Mouse (Mus musculus): ENCODE data around the gene Gm17359.

Gm17359 gene

DNA sequence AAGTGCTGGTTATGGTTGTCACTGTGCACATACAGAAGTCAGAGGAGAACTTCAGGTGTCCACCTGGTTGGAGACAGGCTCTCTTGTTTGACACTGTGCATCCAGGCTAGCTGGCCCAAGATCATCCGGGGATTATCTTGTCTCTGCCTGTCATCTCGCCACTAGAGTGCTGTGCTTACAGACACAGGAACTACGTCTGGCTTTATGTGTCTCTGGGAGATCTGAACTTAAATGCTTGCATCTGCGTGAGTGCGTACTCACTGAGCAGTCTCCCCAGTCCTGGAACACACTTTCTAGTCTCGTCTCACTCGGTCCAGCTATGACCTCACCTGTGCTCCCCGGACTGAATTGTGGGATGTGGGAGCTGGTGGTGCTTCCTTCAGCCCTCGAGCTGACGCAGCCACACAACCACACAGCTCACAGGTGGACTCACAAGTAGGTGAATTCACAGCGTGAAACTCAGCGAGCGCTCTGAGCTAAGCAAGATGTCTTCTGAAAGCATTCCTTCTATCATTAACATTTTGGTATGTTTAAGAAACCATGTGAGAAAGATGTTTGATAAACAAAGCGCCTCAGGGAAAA, 42.9 kb downstream of the Gm17359 start:
- no peak for TF ChIP-seq GATA4 (IDR thresholded peaks at IDR 0.05; ENCODE audit: insufficient replicate concordance, low read length)

DNA sequence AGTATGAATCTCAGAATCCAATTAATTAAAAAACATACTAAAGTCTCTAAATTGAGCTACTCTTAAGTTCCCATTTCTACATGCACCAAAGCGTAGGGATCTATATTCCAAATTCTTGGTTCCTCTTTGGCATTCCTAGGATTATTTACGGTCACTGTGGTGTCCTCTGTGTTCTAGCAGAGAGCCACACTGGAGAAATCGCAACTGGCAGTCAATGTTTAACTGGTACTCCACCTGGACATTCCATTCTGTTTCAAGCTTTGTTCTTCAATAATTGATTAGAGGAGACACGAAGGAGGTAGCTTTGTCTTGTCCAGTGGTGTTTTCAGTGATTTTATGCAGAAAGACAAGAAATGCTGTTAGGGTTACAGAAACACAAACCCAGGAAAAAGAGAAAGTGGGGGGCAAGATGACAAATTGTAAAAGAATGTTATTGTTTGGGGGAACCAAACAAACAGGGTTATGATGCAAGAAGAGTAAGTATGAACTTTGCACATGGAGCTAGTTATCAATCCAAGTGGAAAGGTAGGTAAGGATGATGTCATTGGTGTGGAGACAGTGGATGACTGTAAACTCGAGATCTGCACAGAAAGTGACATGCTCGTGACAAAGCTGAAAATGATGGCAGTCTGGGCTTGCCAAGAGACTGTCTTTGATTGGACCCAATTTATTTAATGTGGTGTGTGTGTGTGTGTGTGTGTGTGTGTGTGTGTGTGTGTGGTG, 43.6 kb downstream of the Gm17359 start:
- TF ChIP-seq GATA4 (IDR thresholded peaks at IDR 0.05; ENCODE audit: insufficient replicate concordance, low read length): no peak

DNA sequence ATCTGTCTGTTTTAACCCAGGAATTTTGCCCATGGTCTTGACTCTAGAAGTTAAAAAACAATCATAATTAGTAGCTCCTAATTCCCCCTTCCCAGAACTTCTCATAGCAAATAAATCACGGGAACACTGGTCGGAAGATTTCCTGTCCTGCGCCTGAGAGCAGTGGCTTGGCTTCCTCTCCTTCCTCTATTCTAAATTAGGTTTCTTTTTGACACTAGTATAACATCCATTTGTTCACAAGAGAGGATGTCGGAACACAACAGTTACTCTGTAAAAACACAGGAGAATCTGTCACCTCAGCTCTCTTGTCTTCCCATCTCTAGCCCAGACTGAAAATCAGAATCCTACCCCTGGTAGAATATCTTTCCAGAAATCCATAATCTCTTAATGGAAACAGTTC, 44.9 kb downstream of the Gm17359 start:
- no peak for TF ChIP-seq GATA4 (IDR thresholded peaks at IDR 0.05; ENCODE audit: insufficient replicate concordance, low read length)

DNA sequence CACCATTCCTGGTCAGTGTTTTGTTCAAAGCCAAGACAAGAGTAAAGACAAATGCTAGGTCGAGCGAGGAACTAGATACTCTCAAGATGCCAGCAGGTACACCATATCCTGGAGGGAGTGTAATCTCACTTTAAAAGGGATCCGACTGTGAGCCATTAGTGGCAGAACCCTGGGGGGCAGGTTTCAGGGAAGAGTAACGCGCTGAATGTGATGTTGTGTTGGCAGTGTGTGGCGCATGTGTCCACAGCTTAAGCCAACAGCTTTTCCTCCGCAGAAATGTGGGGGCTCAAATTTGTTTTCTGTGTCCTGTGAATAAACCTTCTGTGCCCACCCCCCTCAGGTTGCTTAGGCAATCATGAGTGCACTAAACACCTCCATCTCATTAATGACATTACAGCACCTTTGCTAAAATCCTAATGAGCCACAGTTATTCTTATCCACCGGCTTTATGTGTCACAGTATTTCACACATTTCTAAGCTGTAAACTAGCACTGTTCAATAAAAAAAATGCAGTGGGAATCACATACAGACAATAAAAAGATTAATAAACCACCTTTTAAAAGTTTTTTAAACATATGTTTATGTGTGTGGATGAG, 49.1 kb downstream of the Gm17359 start:
- TF ChIP-seq GATA4 (IDR thresholded peaks at IDR 0.05; ENCODE audit: insufficient replicate concordance, low read length): no peak

DNA sequence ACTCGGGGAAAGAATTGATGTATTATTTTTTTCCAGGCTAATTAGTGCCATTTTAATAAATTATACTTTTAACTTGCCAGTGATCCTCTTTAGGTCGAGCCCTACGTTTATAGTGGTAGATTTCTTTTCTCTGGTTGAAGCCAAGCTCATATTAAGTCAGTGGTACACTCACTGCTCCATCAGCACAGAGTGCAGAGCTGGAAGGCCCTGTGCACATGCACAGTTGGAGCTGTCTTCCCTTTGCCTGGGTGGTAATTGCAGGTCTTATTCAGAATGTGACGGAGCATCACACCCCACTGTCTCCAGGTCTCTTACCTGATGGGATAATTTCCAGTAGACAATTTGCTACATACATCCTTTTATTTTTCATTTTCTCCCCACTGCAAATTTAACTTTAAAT, 52.6 kb downstream of the Gm17359 start:
- no peak for TF ChIP-seq GATA4 (IDR thresholded peaks at IDR 0.05; ENCODE audit: insufficient replicate concordance, low read length)

DNA sequence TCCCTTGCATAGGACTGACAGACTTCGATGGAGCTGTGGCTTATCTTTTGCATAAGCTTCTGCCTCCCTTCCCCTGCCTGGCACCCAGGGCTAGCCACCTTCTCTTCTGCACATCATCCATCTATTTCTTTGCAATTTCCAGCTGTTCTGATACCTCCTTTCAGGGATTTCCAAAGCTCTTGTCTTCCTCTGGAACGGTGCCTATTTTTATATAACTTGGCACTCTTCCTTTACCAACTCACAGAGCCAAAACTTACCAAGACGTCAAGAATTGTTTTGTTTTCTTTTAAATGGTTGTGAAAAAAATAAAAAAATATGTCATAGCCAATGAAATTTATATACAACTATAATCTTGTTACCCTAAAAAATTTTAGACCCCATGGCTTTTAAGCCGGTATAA, 64.1 kb downstream of the Gm17359 start:
- TF ChIP-seq GATA4 (IDR thresholded peaks at IDR 0.05; ENCODE audit: insufficient replicate concordance, low read length): no peak

DNA sequence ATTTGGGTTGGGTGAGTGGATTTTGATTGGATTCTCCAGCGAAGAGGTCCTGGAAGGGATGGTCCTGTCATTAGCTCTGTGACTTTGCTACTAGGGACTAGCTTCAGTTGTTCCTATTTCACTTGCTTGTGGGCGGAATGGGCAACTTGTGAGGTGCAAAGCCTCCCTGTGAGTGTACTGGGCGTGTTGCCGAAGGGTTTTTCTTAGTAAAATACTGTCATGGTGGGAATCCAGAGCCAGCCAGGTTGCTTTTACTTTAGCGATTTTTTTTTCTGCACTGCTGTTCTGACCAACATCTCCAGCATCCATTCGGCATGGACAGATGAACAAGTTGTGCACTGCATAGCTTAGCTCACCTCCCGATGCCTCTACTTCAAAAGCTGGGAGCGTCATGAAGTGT, 65.6 kb downstream of the Gm17359 start:
- no peak for TF ChIP-seq GATA4 (IDR thresholded peaks at IDR 0.05; ENCODE audit: insufficient replicate concordance, low read length)

DNA sequence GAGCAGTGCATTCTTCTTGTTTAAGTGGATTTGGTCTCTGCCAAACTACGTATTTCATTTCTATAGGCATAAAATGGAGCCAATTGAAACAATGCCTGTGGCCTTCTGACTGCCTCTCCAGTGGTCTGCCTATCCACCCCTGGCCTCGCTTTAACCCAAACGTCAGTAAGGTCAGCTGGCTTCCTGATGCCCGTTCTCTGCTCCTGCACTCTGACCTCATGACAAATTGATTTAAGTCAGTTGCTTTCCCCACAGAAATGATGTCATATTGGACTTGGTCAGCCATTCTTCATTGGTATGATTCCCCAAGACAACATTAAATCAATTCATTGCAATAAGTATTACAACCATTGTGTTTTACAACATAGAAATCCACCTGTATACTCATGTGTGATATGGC, 72.1 kb downstream of the Gm17359 start:
- no peak for TF ChIP-seq GATA4 (IDR thresholded peaks at IDR 0.05; ENCODE audit: insufficient replicate concordance, low read length)

DNA sequence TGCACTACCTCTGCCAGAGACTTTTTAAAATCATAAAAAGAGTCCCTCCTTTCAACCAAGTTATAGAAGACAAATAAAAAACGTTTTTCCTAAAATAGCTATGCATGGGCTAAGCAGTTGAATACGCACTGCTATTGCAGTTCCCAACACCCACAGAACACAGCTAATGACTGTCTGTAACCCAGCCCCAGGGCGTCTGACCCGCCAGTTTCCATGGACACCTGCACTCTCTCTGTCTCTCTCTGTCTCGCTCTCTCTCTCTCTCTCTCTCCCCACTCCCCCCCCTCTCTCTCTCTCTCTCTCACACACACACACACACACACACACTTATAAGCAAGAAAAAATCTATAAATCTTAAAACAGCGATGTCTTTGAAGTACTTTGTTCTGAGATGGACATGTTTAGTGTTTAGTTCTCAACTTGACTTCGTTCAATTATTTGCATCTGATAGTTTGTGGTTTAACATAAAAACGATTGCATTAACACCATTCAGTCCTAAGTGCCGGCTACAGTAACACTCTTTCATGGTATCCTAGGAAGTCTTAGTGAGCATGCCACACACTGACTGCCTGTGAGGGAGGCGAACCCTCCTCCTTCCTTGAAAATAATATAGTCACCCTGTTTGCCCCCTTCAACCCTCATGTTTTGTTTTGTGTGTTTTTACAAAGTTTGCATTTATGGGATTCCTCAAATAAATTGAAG, 73.6 kb downstream of the Gm17359 start:
- no peak for TF ChIP-seq GATA4 (IDR thresholded peaks at IDR 0.05; ENCODE audit: insufficient replicate concordance, low read length)

DNA sequence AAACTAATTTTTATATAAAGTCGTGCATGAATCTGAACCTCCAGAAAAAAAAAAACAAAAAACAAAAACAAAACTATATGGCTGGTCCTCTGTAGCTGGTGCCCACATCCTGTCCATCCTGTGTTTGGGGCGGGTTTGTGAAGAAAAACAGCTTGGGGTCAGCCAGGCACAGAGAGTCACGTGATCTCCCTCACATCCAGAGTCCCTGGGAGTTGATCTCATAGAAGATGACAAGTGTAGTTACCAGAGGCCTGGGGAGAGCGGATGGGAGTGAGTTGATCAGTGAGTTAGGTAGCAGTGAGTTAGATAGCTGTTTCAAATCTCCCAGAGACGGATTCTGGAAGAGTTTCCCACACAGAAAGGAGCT, 74.2 kb downstream of the Gm17359 start:
- TF ChIP-seq GATA4 (IDR thresholded peaks at IDR 0.05; ENCODE audit: insufficient replicate concordance, low read length): no peak

DNA sequence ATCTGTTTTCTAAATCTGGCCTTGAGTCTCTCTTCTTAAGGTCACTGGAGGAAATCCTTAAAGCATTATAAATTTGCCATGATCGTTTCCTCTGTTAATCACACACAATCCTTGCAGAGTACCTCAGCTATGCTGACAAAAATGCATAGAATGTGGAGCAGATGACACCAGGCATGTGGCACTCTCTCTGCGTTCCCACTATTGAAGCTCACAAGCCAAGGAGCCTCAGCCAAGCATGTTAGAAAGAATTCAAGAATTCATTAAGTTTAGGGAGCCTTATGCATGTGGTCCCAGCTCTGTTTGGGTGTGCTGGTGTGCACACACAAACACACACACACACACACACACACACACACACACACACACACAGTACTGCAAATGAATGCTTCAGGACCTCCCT, 75.2 kb downstream of the Gm17359 start:
- TF ChIP-seq GATA4 (IDR thresholded peaks at IDR 0.05; ENCODE audit: insufficient replicate concordance, low read length): no peak

DNA sequence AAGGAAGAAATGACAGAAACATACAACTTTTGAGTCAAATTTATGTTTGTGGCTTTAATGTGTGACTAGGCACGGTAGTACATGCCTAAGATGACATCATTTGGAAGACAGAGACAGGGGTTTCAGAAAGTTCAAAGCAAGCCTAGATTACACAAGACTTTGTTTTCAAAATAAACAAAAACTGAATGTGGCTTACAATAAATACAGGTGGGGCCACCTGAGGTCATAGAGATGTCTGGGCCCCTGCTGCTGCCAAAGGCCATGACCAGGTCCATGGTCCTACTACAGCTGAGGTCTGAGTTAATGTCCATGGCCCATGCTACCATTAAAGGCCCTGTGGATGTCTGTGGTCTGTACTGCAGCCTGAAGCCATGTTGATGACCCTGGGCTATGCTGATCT, 77.0 kb downstream of the Gm17359 start:
- TF ChIP-seq GATA4 (IDR thresholded peaks at IDR 0.05; ENCODE audit: insufficient replicate concordance, low read length): no peak

DNA sequence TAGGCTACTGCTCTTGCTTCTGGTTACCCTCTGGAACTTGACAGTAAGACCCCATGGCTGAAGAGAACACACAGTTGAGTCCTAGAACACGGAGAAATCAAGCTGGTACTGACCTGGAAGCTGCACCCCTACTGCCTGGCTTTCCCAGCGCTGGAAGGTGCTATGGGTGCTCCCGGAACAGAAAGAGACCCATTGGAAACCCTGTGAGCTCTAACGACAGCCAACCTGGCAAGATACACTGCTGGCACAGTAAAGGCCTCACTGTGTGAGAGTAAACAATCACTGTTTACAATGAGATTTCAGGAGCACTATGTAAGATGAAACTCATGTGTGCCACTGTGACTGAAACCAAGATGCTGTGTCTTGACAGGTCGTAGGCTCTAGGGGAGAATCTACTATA, 78.6 kb downstream of the Gm17359 start:
- TF ChIP-seq GATA4 (IDR thresholded peaks at IDR 0.05; ENCODE audit: insufficient replicate concordance, low read length): no peak

DNA sequence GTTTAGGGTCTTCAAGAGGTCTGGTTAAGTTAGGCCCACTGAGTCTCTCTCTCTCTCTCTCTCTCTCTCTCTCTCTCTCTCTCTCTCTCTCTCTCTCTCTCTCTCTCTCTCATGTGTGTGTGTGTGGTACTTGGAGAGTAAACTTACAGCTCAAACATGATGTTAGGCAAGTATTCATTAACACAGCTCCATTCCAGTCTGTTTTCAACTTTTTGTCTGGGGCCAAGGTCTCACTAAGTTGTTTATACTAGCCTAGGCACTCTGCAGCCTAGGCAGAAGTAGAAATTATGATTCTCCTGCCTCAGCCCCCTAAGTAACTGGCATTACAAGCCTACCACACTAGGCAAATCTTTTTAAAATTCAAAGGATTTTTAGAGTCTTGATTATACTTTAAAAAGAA, 79.5 kb downstream of the Gm17359 start:
- TF ChIP-seq GATA4 (IDR thresholded peaks at IDR 0.05; ENCODE audit: insufficient replicate concordance, low read length): no peak

DNA sequence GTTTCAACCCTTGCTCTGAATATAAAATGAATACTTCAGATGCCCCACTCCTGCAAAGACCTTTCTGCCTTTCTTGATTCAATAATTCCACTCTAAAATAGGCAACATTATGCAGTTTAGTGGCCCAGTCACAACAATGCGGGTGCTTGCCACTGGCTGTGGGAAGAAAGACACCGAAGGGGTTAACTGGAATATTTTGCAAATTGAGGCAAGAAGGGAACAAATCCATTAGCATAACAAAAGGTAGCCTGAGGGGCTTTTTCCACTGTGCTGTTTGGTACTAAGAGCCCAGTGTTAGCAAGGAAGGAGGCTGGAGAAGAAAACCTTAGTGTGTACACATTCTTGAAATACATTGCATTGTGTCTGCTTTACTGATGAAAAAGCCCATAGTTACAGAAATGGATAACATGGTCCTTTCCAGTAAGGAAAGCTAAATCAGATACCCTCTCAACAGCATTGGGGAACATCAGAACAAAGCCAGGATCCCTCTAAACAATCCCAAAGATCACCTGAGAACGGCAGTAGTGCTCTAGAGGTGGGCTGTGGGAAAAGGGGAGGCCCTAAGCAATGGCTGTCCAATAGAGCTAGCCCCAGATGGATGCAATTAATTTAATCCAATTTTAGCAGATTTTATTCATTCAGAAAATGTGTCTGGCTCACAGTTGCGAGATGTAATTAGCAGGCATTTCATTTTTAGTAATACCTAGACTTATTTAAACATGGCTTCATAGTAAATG, 80.7 kb downstream of the Gm17359 start:
- no peak for TF ChIP-seq GATA4 (IDR thresholded peaks at IDR 0.05; ENCODE audit: insufficient replicate concordance, low read length)

Measured in liver, adult (tissue).